Mouse (Mus musculus) kidney, postnatal 0 days (tissue): ENCODE results near the gene Lrp6. TPM values are rescaled to one million over a fixed set of nuclear protein-coding genes. Genes with fewer than 3 reads are reported as not detected.

Source experiments
- ATAC-seq: fragments of 200-750 bp; cut with Nextera tagmentation; replicated peaks from 2 replicates; pipeline ENCODE4 v1.8.0; 2017; ENCODE audit warnings: low read depth, moderate number of reproducible peaks, moderate TSS enrichment, moderate library complexity; ENCODE audit not compliant: low FRiP score
- DNase-seq: peaks from one replicate; pipeline ENCODE4 v3.0.0-alpha.2; 2016; ENCODE audit warnings: low spot score
- H3K27ac ChIP-seq: fragments of 300-500 bp; sonication (generic); 2 replicates; pipeline ENCODE4 v1.5.1; 2014; ENCODE audit warnings: mild to moderate bottlenecking
- H3K27me3 ChIP-seq: fragments of 300-500 bp; sonication (generic); 2 replicates; pipeline ENCODE4 v1.6.1; 2014; ENCODE audit warnings: low read length, mixed read lengths; ENCODE audit not compliant: insufficient read depth
- H3K36me3 ChIP-seq: fragments of 300-500 bp; sonication (generic); 2 replicates; pipeline ENCODE4 v1.6.1; 2014; ENCODE audit warnings: low read length, mixed read lengths; ENCODE audit not compliant: insufficient read depth
- H3K4me1 ChIP-seq: fragments of 300-500 bp; sonication (generic); replicated peaks from 2 replicates; pipeline ENCODE4 v1.6.1; 2014; ENCODE audit warnings: antibody characterized with exemption, low read length, mixed read lengths; ENCODE audit not compliant: insufficient read depth
- H3K4me2 ChIP-seq: fragments of 300-500 bp; sonication (generic); 2 replicates; pipeline ENCODE4 v1.6.1; 2014; ENCODE audit warnings: mild to moderate bottlenecking, low read length, moderate library complexity, mixed read lengths
- H3K4me3 ChIP-seq: fragments of 300-500 bp; sonication (generic); replicated peaks from 2 replicates; pipeline ENCODE4 v1.5.1; 2014; ENCODE audit warnings: low read depth, low read length
- H3K9ac ChIP-seq: fragments of 300-500 bp; sonication (generic); 2 replicates; pipeline ENCODE4 v1.6.1; 2014; ENCODE audit warnings: low read depth, low read length
- H3K9me3 ChIP-seq: fragments of 300-500 bp; sonication (generic); replicated peaks from 2 replicates; pipeline ENCODE4 v1.6.1; 2016; ENCODE audit warnings: low read length, inconsistent platforms, mixed read lengths
- CTCF ChIP-seq: IDR thresholded peaks from 2 replicates; pipeline ENCODE4 v1.5.1; 2016; ENCODE audit warnings: antibody characterized with exemption, low read depth, mild to moderate bottlenecking, moderate library complexity
- WGBS: fragments of 180-500 bp; shearing (Covaris S2); extraction: QIAGEN DNeasy Blood & Tissue Kit; methylation state at CpG from one replicate; pipeline ENCODE4 v1.1.7; 2014; 5-methylcytosine and 5-hydroxymethylcytosine counted together
- polyA plus RNA-seq: library from polyadenylated mRNA; unstranded; fragments of >200 nt; fragmentation: Nextera tagmentation; extraction: Ambion mirVana; gene quantifications from 2 replicates; pipeline ENCODE4 v1.2.1, GENCODE M21; 2015

Gene Lrp6
- polyA plus RNA-seq, 1 experiment from 2014 or later = 35.3 TPM

GRCm38 (mm10) chr6:134466671-134467229 is 100.0 kb downstream of the Lrp6 start:
- Histone ChIP-seq H3K27ac (no peak overlapping the region), H3K9me3 (no peaks in the 10 kb centered on the region), H3K4me1 (no peaks in the 10 kb centered on the region), H3K27me3 (no peaks in the 10 kb centered on the region), H3K9ac (no peak overlapping the region), H3K4me3 (no peak overlapping the region), H3K4me2 (no peak overlapping the region), H3K36me3 (peaks cover 35% of the 10 kb centered on the region)
- ATAC-seq (no peak), DNase-seq (no peak)
- no peak for TF ChIP-seq CTCF
- WGBS = 55% methylated on average over 10 of the region's 10 CpGs

- Histone ChIP-seq H3K4me3 (no peak overlapping the region), H3K27me3 (no peaks in the 10 kb centered on the region), H3K36me3 (peaks cover 49% of the 10 kb centered on the region), H3K27ac (no peak overlapping the region), H3K9ac (no peak overlapping the region), H3K9me3 (no peaks in the 10 kb centered on the region), H3K4me2 (no peak overlapping the region), H3K4me1 (no peaks in the 10 kb centered on the region)
- ATAC-seq (no peak), DNase-seq (no peak)
- TF ChIP-seq CTCF = no peak
- WGBS = 90% methylated on average over 6 of the region's 6 CpGs
Observed at GRCm38 (mm10) chr6:134461175-134461574, 105.6 kb downstream of the Lrp6 start.

- Histone ChIP-seq H3K27ac (no peak overlapping the region), H3K9me3 (no peaks in the 10 kb centered on the region), H3K4me2 (no peak overlapping the region), H3K36me3 (peaks cover 62% of the 10 kb centered on the region), H3K9ac (no peak overlapping the region), H3K27me3 (no peaks in the 10 kb centered on the region), H3K4me1 (no peaks in the 10 kb centered on the region), H3K4me3 (no peak overlapping the region)
- 78% methylated on average over 1 of the region's 1 CpGs for WGBS
- ATAC-seq = no peak
- TF ChIP-seq CTCF = no peak
- DNase-seq = no peak
Observed at GRCm38 (mm10) chr6:134458376-134458775, 108.4 kb downstream of the Lrp6 start.

GRCm38 (mm10) chr6:134454093-134454492 is 112.7 kb downstream of the Lrp6 start:
- H3K9me3 ChIP-seq = no peaks in the 10 kb centered on the region
- TF ChIP-seq CTCF = peak; percentile 74
- H3K4me2 ChIP-seq = no peak overlapping the region
- H3K4me3 ChIP-seq = no peak overlapping the region
- ATAC-seq = no peak
- no peaks in the 10 kb centered on the region for H3K4me1 ChIP-seq
- no peak overlapping the region for H3K27ac ChIP-seq
- DNase-seq = peak; percentile 31
- peaks cover 64% of the 10 kb centered on the region for H3K36me3 ChIP-seq
- no peaks in the 10 kb centered on the region for H3K27me3 ChIP-seq
- 90% methylated on average over 1 of the region's 1 CpGs for WGBS
- H3K9ac ChIP-seq = no peak overlapping the region

GRCm38 (mm10) chr6:134450661-134451119 is 116.1 kb downstream of the Lrp6 start:
- Histone ChIP-seq H3K27me3 (no peaks in the 10 kb centered on the region), H3K9me3 (no peaks in the 10 kb centered on the region), H3K27ac (no peak overlapping the region), H3K9ac (no peak overlapping the region), H3K4me3 (no peak overlapping the region), H3K36me3 (peaks cover 48% of the 10 kb centered on the region), H3K4me1 (no peaks in the 10 kb centered on the region), H3K4me2 (no peak overlapping the region)
- DNase-seq (peak; percentile 60), ATAC-seq (peak; percentile 79)
- no peak for TF ChIP-seq CTCF
- WGBS = 25% methylated on average over 14 of the region's 14 CpGs

GRCm38 (mm10) chr6:134449958-134450357 is 116.8 kb downstream of the Lrp6 start:
- Histone ChIP-seq H3K27ac (no peak overlapping the region), H3K4me2 (no peak overlapping the region), H3K9ac (no peak overlapping the region), H3K4me1 (no peaks in the 10 kb centered on the region), H3K27me3 (no peaks in the 10 kb centered on the region), H3K36me3 (peaks cover 43% of the 10 kb centered on the region), H3K9me3 (no peaks in the 10 kb centered on the region), H3K4me3 (no peak overlapping the region)
- no peak for TF ChIP-seq CTCF
- no peak for DNase-seq
- no peak for ATAC-seq
- WGBS = 45% methylated on average over 11 of the region's 11 CpGs

GRCm38 (mm10) chr6:134448451-134448850 is 118.3 kb downstream of the Lrp6 start:
- Histone ChIP-seq H3K4me3 (no peak overlapping the region), H3K4me1 (peaks cover 4% of the 10 kb centered on the region), H3K27me3 (no peaks in the 10 kb centered on the region), H3K36me3 (peaks cover 30% of the 10 kb centered on the region), H3K27ac (no peak overlapping the region), H3K9me3 (no peaks in the 10 kb centered on the region), H3K4me2 (no peak overlapping the region), H3K9ac (no peak overlapping the region)
- no peak for TF ChIP-seq CTCF
- no peak for ATAC-seq
- no peak for DNase-seq
- WGBS = 86% methylated on average over 12 of the region's 12 CpGs
